Mouse (Mus musculus) limb, embryonic 14.5 days (tissue): ENCODE results near the gene Cars2. TPM values are rescaled to one million over a fixed set of nuclear protein-coding genes. Genes with fewer than 3 reads are reported as not detected.

ENCODE experiments used
- ATAC-seq: fragments of 200-750 bp; cut with Nextera tagmentation; 2 replicates; pipeline ENCODE4 v1.8.0; 2017; ENCODE audit warnings: low read depth, moderate number of reproducible peaks, moderate TSS enrichment; ENCODE audit not compliant: low FRiP score
- DNase-seq: peaks from one replicate; pipeline ENCODE4 v3.0.0-alpha.2; 2015; ENCODE audit warnings: low spot score
- H3K27ac ChIP-seq: fragments of 300-500 bp; sonication (generic); replicated peaks from 2 replicates; pipeline ENCODE4 v1.5.1; 2014; ENCODE audit warnings: low read depth, mild to moderate bottlenecking, low read length, moderate library complexity, mixed read lengths
- H3K27me3 ChIP-seq: fragments of 300-500 bp; sonication (generic); 2 replicates; pipeline ENCODE4 v1.6.1; 2014; ENCODE audit warnings: low read length, mixed read lengths; ENCODE audit not compliant: control insufficient read depth, insufficient read depth
- H3K36me3 ChIP-seq: fragments of 300-500 bp; sonication (generic); 2 replicates; pipeline ENCODE4 v1.6.1; 2014; ENCODE audit warnings: mild to moderate bottlenecking, low read length, moderate library complexity, mixed read lengths; ENCODE audit not compliant: control insufficient read depth, insufficient read depth
- H3K4me1 ChIP-seq: fragments of 300-500 bp; sonication (generic); 2 replicates; pipeline ENCODE4 v1.6.1; 2014; ENCODE audit warnings: antibody characterized with exemption, low read length, mixed read lengths; ENCODE audit not compliant: control insufficient read depth, insufficient read depth
- H3K4me2 ChIP-seq: fragments of 300-500 bp; sonication (generic); replicated peaks from 2 replicates; pipeline ENCODE4 v1.6.1; 2014; ENCODE audit warnings: low read depth, mild to moderate bottlenecking, low read length, moderate library complexity; ENCODE audit not compliant: severe bottlenecking
- H3K4me3 ChIP-seq: fragments of 300-500 bp; sonication (generic); replicated peaks from 2 replicates; pipeline ENCODE4 v1.5.1; 2014; ENCODE audit warnings: low read length
- H3K9ac ChIP-seq: fragments of 300-500 bp; sonication (generic); 2 replicates; pipeline ENCODE4 v1.6.1; 2014; ENCODE audit warnings: mild to moderate bottlenecking, low read depth, low read length, moderate library complexity; ENCODE audit not compliant: severe bottlenecking
- H3K9me3 ChIP-seq: fragments of 300-500 bp; sonication (generic); 2 replicates; pipeline ENCODE4 v1.6.1; 2016; ENCODE audit warnings: low read length; ENCODE audit not compliant: control insufficient read depth
- POLR2A ChIP-seq: fragments of 200-500 bp; IDR thresholded peaks from 2 replicates; pipeline ENCODE4 v1.8.0; 2012; ENCODE audit warnings: inconsistent platforms, mild to moderate bottlenecking, moderate library complexity, borderline replicate concordance; ENCODE audit not compliant: insufficient read depth, insufficient read length; ENCODE audit errors: extremely low read depth
- WGBS: fragments of 180-500 bp; shearing (Covaris S2); extraction: QIAGEN DNeasy Blood & Tissue Kit; methylation state at CpG from one replicate; pipeline ENCODE4 v1.1.7; 2014; 5-methylcytosine and 5-hydroxymethylcytosine counted together
- polyA plus RNA-seq, 2 experiments: library from polyadenylated mRNA; depleted of rRNA in 1 of 2; stranded (reverse) in 1 of 2; unstranded in 1 of 2; fragments of >200 nt; fragmentation: Nextera tagmentation in 1 of 2; extraction: Ambion mirVana in 1 of 2; gene quantifications; 2 replicates each; pipeline versions ENCODE4 v1.2.1 to v1.2.3; 2012 to 2014

Cars2 gene
- polyA plus RNA-seq, 2 experiments = 26.4 to 66.7 TPM

GRCm38 (mm10) chr8:11585513-11586373 is 35.2 kb upstream of the Cars2 start:
- peak; percentile 72 for DNase-seq
- Histone ChIP-seq H3K4me1 (peaks cover 17% of the 10 kb centered on the region), H3K9me3 (no peaks in the 10 kb centered on the region), H3K4me3 (peak overlapping the region; percentile 16), H3K27ac (peak overlapping the region; percentile 91), H3K9ac (peak overlapping the region; percentile 26; the same call in 1 of the 2 replicates), H3K4me2 (peak overlapping the region; percentile 45), H3K27me3 (no peaks in the 10 kb centered on the region), H3K36me3 (no peaks in the 10 kb centered on the region)
- TF ChIP-seq POLR2A = no peak
- peak; percentile 90 for ATAC-seq
- WGBS = 24% methylated on average over 21 of the region's 21 CpGs

GRCm38 (mm10) chr8:11575604-11576384 is 25.2 kb upstream of the Cars2 start:
- peak overlapping the region; percentile 25; the same call in 1 of the 2 replicates for H3K9ac ChIP-seq
- no peaks in the 10 kb centered on the region for H3K9me3 ChIP-seq
- TF ChIP-seq POLR2A = no peak
- H3K36me3 ChIP-seq = no peaks in the 10 kb centered on the region
- H3K27ac ChIP-seq = peak overlapping the region; percentile 38
- no peak overlapping the region for H3K4me3 ChIP-seq
- DNase-seq = peak; percentile 67
- peaks cover 22% of the 10 kb centered on the region for H3K4me1 ChIP-seq
- H3K4me2 ChIP-seq = no peak overlapping the region
- no peaks in the 10 kb centered on the region for H3K27me3 ChIP-seq
- 32% methylated on average over 16 of the region's 16 CpGs for WGBS
- ATAC-seq = peak; percentile 75

GRCm38 (mm10) chr8:11574911-11575603 is 24.5 kb upstream of the Cars2 start:
- ATAC-seq = no peak
- Histone ChIP-seq H3K4me3 (no peak overlapping the region), H3K9ac (no peak overlapping the region), H3K27me3 (no peaks in the 10 kb centered on the region), H3K27ac (peak overlapping the region; percentile 38; the same call in 1 of the 2 replicates), H3K4me1 (peaks cover 22% of the 10 kb centered on the region), H3K4me2 (no peak overlapping the region), H3K36me3 (no peaks in the 10 kb centered on the region), H3K9me3 (no peaks in the 10 kb centered on the region)
- DNase-seq = no peak
- 47% methylated on average over 9 of the region's 9 CpGs for WGBS
- no peak for TF ChIP-seq POLR2A

- Histone ChIP-seq H3K9ac (no peak overlapping the region), H3K27ac (no peak overlapping the region), H3K27me3 (no peaks in the 10 kb centered on the region), H3K36me3 (peaks cover 3% of the 10 kb centered on the region; the same call in 1 of the 2 replicates), H3K4me3 (no peak overlapping the region), H3K4me1 (peaks cover 26% of the 10 kb centered on the region), H3K9me3 (no peaks in the 10 kb centered on the region), H3K4me2 (no peak overlapping the region)
- no peak for TF ChIP-seq POLR2A
- ATAC-seq (no peak), DNase-seq (no peak)
- WGBS = 75% methylated on average over 6 of the region's 6 CpGs
Observed at GRCm38 (mm10) chr8:11572428-11572827, 21.8 kb upstream of the Cars2 start.

GRCm38 (mm10) chr8:11571950-11572349 is 21.4 kb upstream of the Cars2 start:
- Histone ChIP-seq H3K9me3 (no peaks in the 10 kb centered on the region), H3K27ac (no peak overlapping the region), H3K4me3 (no peak overlapping the region), H3K4me2 (no peak overlapping the region), H3K4me1 (peaks cover 26% of the 10 kb centered on the region), H3K36me3 (peaks cover 5% of the 10 kb centered on the region), H3K9ac (no peak overlapping the region), H3K27me3 (no peaks in the 10 kb centered on the region)
- TF ChIP-seq POLR2A = no peak
- WGBS = 87% methylated on average over 10 of the region's 10 CpGs
- DNase-seq = no peak
- ATAC-seq = no peak
